Mouse (Mus musculus): Measurements from ENCODE around the gene Cuedc2. TPM values are rescaled to one million over a fixed set of nuclear protein-coding genes. Genes with fewer than 3 reads are reported as not detected.

Cuedc2 gene
- polyA plus RNA-seq, 2 experiments from 2014 or later: 40.7 to 52.4 TPM

GRCm38 (mm10) chr19:46305432-46306267 lies 32.9 kb downstream of the Cuedc2 start:
- ATAC-seq: peak; percentile 60

- ATAC-seq: peak; percentile 40
These were observed 33.6 kb downstream of the Cuedc2 start for GRCm38 (mm10) chr19:46304908-46305333.

GRCm38 (mm10) chr19:46304216-46304841 lies 34.2 kb downstream of the Cuedc2 start, which contains the start of gene Nfkb2:
Gene Nfkb2 (plus strand): TSS chr19:46304320.
- peak; percentile 71 for ATAC-seq

- no peak for ATAC-seq
These were observed 35.0 kb downstream of the Cuedc2 start for GRCm38 (mm10) chr19:46303251-46304215.

GRCm38 (mm10) chr19:46302551-46302950 lies 36.0 kb downstream of the Cuedc2 start:
- no peak for ATAC-seq

- no peak for ATAC-seq
These were observed 38.0 kb downstream of the Cuedc2 start for GRCm38 (mm10) chr19:46300294-46301045.

GRCm38 (mm10) chr19:46296938-46297337 lies 41.6 kb downstream of the Cuedc2 start:
- ATAC-seq: no peak

GRCm38 (mm10) chr19:46290535-46291105 lies 47.9 kb downstream of the Cuedc2 start:
- no peak for ATAC-seq

GRCm38 (mm10) chr19:46287566-46287965 lies 50.9 kb downstream of the Cuedc2 start:
- no peak for ATAC-seq

GRCm38 (mm10) chr19:46286926-46287325 lies 51.6 kb downstream of the Cuedc2 start:
- ATAC-seq: no peak

- ATAC-seq: no peak
These were observed 52.5 kb downstream of the Cuedc2 start for GRCm38 (mm10) chr19:46286047-46286446.

- ATAC-seq: no peak
These were observed 52.9 kb downstream of the Cuedc2 start for GRCm38 (mm10) chr19:46285631-46286030.

GRCm38 (mm10) chr19:46284686-46285085 lies 53.8 kb downstream of the Cuedc2 start:
- ATAC-seq: no peak

- ATAC-seq: no peak
These were observed 56.2 kb downstream of the Cuedc2 start for GRCm38 (mm10) chr19:46282081-46282849.

Other genes with a start within 250 kb of the Cuedc2 start
- not detected for gene Elovl3, start 206.8 kb downstream of the Cuedc2 start, polyA plus RNA-seq (2017; shearing (Covaris generic))
- gene Pitx3, start 190.4 kb downstream of the Cuedc2 start, polyA plus RNA-seq (2017; shearing (Covaris generic)): not detected
- gene Gbf1, start 186.2 kb downstream of the Cuedc2 start, polyA plus RNA-seq (2017; shearing (Covaris generic)): 10 to 100 TPM; 23.9 to 30.5 TPM
- 10 to 100 TPM; 19.7 to 30.4 TPM for gene Nfkb2, start 34.4 kb downstream of the Cuedc2 start, polyA plus RNA-seq (2017; shearing (Covaris generic))
- gene Psd, start 11.5 kb downstream of the Cuedc2 start, polyA plus RNA-seq (2017; shearing (Covaris generic)): 1 to 10 TPM; 3.4 to 4.5 TPM
- 1 to 10 TPM; 5.6 to 6.9 TPM for gene Fbxl15, start 10.5 kb downstream of the Cuedc2 start, polyA plus RNA-seq (2017; shearing (Covaris generic))
- 1 to 10 TPM; 3.9 to 7.1 TPM for gene Mfsd13a, start 2.4 kb upstream of the Cuedc2 start, polyA plus RNA-seq (2017; shearing (Covaris generic))
- gene 2310034G01Rik, start 11.6 kb upstream of the Cuedc2 start, polyA plus RNA-seq (2017; shearing (Covaris generic)): not detected
- 10 to 100 TPM; 86.1 to 87.6 TPM for gene Actr1a, start 57.0 kb upstream of the Cuedc2 start, polyA plus RNA-seq (2017; shearing (Covaris generic))
- 10 to 100 TPM in 1 of 2 experiments, 1 to 10 TPM in 1; 9.4 to 12.2 TPM for gene Sufu, start 58.2 kb upstream of the Cuedc2 start, polyA plus RNA-seq (2017; shearing (Covaris generic))
- 10 to 100 TPM; 15.8 to 21.3 TPM for gene Trim8, start 163.0 kb upstream of the Cuedc2 start, polyA plus RNA-seq (2017; shearing (Covaris generic))
- 10 to 100 TPM; 22.1 to 24.5 TPM for gene Arl3, start 234.5 kb upstream of the Cuedc2 start, polyA plus RNA-seq (2017; shearing (Covaris generic))
- gene Sfxn2, start 234.7 kb upstream of the Cuedc2 start, polyA plus RNA-seq (2017; shearing (Covaris generic)): 1 to 10 TPM; 4.3 to 6.9 TPM